Mouse (Mus musculus) urinary bladder, postnatal 4 days (tissue): Measurements from ENCODE around the gene Syde1.
A peak's percentile ranks its signal among the peaks of the same experiment; 100 is the strongest.

ENCODE experiments used
- DNase-seq, 2 experiments: peaks; one replicate each; pipeline ENCODE4 v3.0.0; 2021 to 2022; ENCODE audit warnings: low spot score in 2 of 2

The Syde1 gene

GRCm38 (mm10) chr10:78576435-78577184 is 15.2 kb downstream of the Syde1 start:
- peak; percentile 14 to 56 for DNase-seq

GRCm38 (mm10) chr10:78575690-78576089 is 16.1 kb downstream of the Syde1 start:
- peak in 1 of 2 experiments; percentile 71 for DNase-seq

- DNase-seq = peak in 1 of 2 experiments; percentile 43
These were observed 16.6 kb downstream of the Syde1 start for GRCm38 (mm10) chr10:78575105-78575632.

- DNase-seq = peak; percentile 89 to 95
These were observed 17.3 kb downstream of the Syde1 start, which contains the start of gene Ilvbl for GRCm38 (mm10) chr10:78574250-78575104. Gene Ilvbl, plus strand, starts transcription at chr10:78574346.

- peak in 1 of 2 experiments; percentile 29 for DNase-seq
These were observed 18.5 kb downstream of the Syde1 start for GRCm38 (mm10) chr10:78573226-78573625.

- DNase-seq = no peak
These were observed 20.9 kb downstream of the Syde1 start for GRCm38 (mm10) chr10:78570897-78571296.

GRCm38 (mm10) chr10:78570416-78570815 is 21.3 kb downstream of the Syde1 start:
- DNase-seq = no peak

- no peak for DNase-seq
These were observed 22.1 kb downstream of the Syde1 start for GRCm38 (mm10) chr10:78569686-78570085.

GRCm38 (mm10) chr10:78569191-78569590 is 22.6 kb downstream of the Syde1 start:
- no peak for DNase-seq

GRCm38 (mm10) chr10:78565070-78565469 is 26.7 kb downstream of the Syde1 start:
- DNase-seq = peak in 1 of 2 experiments; percentile 47

GRCm38 (mm10) chr10:78540943-78541342 is 50.8 kb downstream of the Syde1 start:
- DNase-seq = no peak
